Comparison of ENCODE assay signal across 8 mouse cellular contexts in the genomic region with DNA sequence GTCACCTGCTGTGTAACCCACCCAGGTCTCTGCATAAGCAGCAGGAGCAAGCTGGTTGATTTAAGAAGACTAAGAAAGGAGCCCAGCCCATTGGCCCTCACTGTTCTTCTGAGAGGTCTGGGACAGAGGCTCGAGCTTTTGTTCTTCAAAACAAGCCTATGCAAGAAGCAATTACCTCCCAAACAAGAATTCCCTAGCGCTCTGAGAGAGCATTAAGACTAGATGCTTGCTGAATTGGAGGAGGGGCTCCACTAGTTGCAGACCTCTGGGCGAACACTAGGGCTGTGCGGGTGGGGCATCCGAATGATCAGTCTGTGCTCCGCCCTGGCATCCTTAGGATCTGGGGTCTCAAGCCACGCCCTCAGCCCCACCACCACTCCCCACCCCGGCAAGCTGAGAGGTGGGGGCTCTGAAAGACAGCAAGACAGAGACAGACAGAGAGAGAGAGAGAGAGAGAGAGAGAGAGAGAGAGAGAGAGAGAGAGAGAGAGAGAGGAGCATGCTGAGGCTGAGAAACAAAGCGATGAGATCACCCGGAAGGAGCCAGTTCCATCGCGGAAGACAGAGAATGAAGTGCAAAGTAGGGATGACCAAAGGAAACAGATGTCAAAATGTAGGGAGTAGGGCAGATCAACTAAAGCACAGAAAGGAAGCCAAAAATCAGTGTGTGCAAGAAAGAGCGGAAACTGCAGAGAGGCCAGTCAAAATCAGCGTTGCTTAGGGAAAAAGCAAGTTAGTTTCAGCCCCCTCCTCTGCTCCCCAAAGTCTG. TPM values are rescaled to one million over a fixed set of nuclear protein-coding genes. Genes with fewer than 3 reads are reported as not detected.
A peak's percentile ranks its signal among the peaks of the same experiment; 100 is the strongest.
DNase-seq lines count a peak whose midpoint lies in the region; ATAC-seq lines count a peak whose summit lies in the region.

No protein-coding gene starts in this region.

- ATAC-seq in kidney, embryonic 15.5 days (replicated peaks; ENCODE audit: low FRiP score) = peak; percentile 95
- ATAC-seq in heart, embryonic 12.5 days (ENCODE audit: insufficient number of reproducible peaks, low FRiP score) = peak; percentile 87
- no peak for ATAC-seq in limb, embryonic 15.5 days (ENCODE audit: insufficient number of reproducible peaks, low FRiP score, low TSS enrichment, low read depth)
- peak; percentile 88 for ATAC-seq in neural tube, embryonic 13.5 days (ENCODE audit: low read depth)

- peak overlapping the region; percentile 61 for H3K4me2 ChIP-seq in kidney, embryonic 15.5 days
- H3K4me2 ChIP-seq in heart, embryonic 12.5 days = peak overlapping the region; percentile 69
- H3K4me2 ChIP-seq in limb, embryonic 15.5 days = peak overlapping the region; percentile 45
- H3K4me2 ChIP-seq in neural tube, embryonic 13.5 days = peak overlapping the region; percentile 56

- H3K27ac ChIP-seq in kidney, embryonic 15.5 days = peak overlapping the region; percentile 62; the same call in 1 of the 2 replicates
- H3K27ac ChIP-seq in heart, embryonic 12.5 days (ENCODE audit: poor library complexity, severe bottlenecking) = peak overlapping the region; percentile 67
- H3K27ac ChIP-seq in limb, embryonic 15.5 days = no peak overlapping the region
- peak overlapping the region; percentile 67 for H3K27ac ChIP-seq in neural tube, embryonic 13.5 days (replicated peaks)

- no peaks in the 10 kb centered on the region; the same call in 1 of the 2 replicates for H3K27me3 ChIP-seq in kidney, embryonic 15.5 days
- H3K27me3 ChIP-seq in heart, embryonic 12.5 days (replicated peaks) = no peaks in the 10 kb centered on the region
- H3K27me3 ChIP-seq in limb, embryonic 15.5 days = no peaks in the 10 kb centered on the region
- H3K27me3 ChIP-seq in neural tube, embryonic 13.5 days = no peaks in the 10 kb centered on the region

- no peaks in the 10 kb centered on the region for H3K9me3 ChIP-seq in kidney, embryonic 15.5 days (replicated peaks)
- H3K9me3 ChIP-seq in heart, embryonic 12.5 days (replicated peaks) = no peaks in the 10 kb centered on the region
- no peaks in the 10 kb centered on the region for H3K9me3 ChIP-seq in limb, embryonic 15.5 days
- H3K9me3 ChIP-seq in neural tube, embryonic 13.5 days = no peaks in the 10 kb centered on the region

- peaks cover 9% of the 10 kb centered on the region for H3K4me1 ChIP-seq in kidney, embryonic 15.5 days
- peaks cover 26% of the 10 kb centered on the region for H3K4me1 ChIP-seq in heart, embryonic 12.5 days (replicated peaks)
- H3K4me1 ChIP-seq in limb, embryonic 15.5 days = peaks cover 13% of the 10 kb centered on the region
- H3K4me1 ChIP-seq in neural tube, embryonic 13.5 days (replicated peaks) = peaks cover 64% of the 10 kb centered on the region

- peak overlapping the region; percentile 31; the same call in 1 of the 2 replicates for H3K9ac ChIP-seq in kidney, embryonic 15.5 days
- peak overlapping the region; percentile 54 for H3K9ac ChIP-seq in heart, embryonic 12.5 days
- no peak overlapping the region for H3K9ac ChIP-seq in limb, embryonic 15.5 days
- peak overlapping the region; percentile 66 for H3K9ac ChIP-seq in neural tube, embryonic 13.5 days

- DNase-seq in kidney, adult 8-10 months = no peak
- DNase-seq in cerebellum, postnatal 25 days = peak; percentile 34 to 40
- DNase-seq in layer of hippocampus, adult 8-10 months (ENCODE audit: low spot score in 2 of 2) = no peak
- no peak for DNase-seq in c-Kit-positive CD71-positive TER-119-positive erythroid progenitor cells, embryonic 14.5 days (ENCODE audit: low spot score)

- peak overlapping the region; percentile 38 for H3K4me3 ChIP-seq in kidney, embryonic 15.5 days (replicated peaks)
- peak overlapping the region; percentile 47 for H3K4me3 ChIP-seq in heart, embryonic 12.5 days
- H3K4me3 ChIP-seq in limb, embryonic 15.5 days = peak overlapping the region; percentile 33
- H3K4me3 ChIP-seq in neural tube, embryonic 13.5 days = peak overlapping the region; percentile 31

- no peaks in the 10 kb centered on the region for H3K36me3 ChIP-seq in kidney, embryonic 15.5 days
- H3K36me3 ChIP-seq in heart, embryonic 12.5 days = no peaks in the 10 kb centered on the region
- H3K36me3 ChIP-seq in limb, embryonic 15.5 days = no peaks in the 10 kb centered on the region
- H3K36me3 ChIP-seq in neural tube, embryonic 13.5 days = no peaks in the 10 kb centered on the region

- 4% methylated on average over 14 of the region's 14 CpGs for WGBS in kidney, embryonic 15.5 days
- WGBS in heart, embryonic 12.5 days = 3% methylated on average over 14 of the region's 14 CpGs
- 3% methylated on average over 14 of the region's 14 CpGs for WGBS in limb, embryonic 15.5 days
- WGBS in neural tube, embryonic 13.5 days = under 1% methylated on average over 14 of the region's 14 CpGs

RNA-seq across cellular contexts. Expression of gene Gap43, which starts 34.3 kb away (rescaled TPM):
- 17.0 and 35.6 TPM in 2 replicates for polyA plus RNA-seq in kidney, embryonic 15.5 days (2015; fragmentation: Nextera tagmentation; extraction: Ambion mirVana)
- polyA plus RNA-seq in heart, embryonic 12.5 days (2016; fragmentation: Nextera tagmentation; extraction: Ambion mirVana) = 24.3 and 24.8 TPM in 2 replicates
- polyA plus RNA-seq in limb, embryonic 15.5 days (2015; fragmentation: Nextera tagmentation; extraction: Ambion mirVana) = 44.5 and 47.9 TPM in 2 replicates
- 1,023 and 1,039 TPM in 2 replicates for polyA plus RNA-seq in neural tube, embryonic 13.5 days (2015; fragmentation: Nextera tagmentation; extraction: Ambion mirVana)
- total RNA-seq in layer of hippocampus, adult 8-10 months (2022) = 100 to 1,000 TPM; 176 to 210 (median 200) TPM

Comparison
In these comparisons a context has a peak if more than half of its experiments do, and no peak if none do; other contexts are left out.
1. DNase-seq: peak in cerebellum, postnatal 25 days (2 of 2); none in kidney, adult 8-10 months (0 of 2), layer of hippocampus, adult 8-10 months (0 of 2) and c-Kit-positive CD71-positive TER-119-positive erythroid progenitor cells, embryonic 14.5 days (single experiment).
2. RNA of gene Gap43, which starts 34.3 kb away (polyA plus RNA-seq): 1,023 to 1,039 TPM in neural tube, embryonic 13.5 days; 44.5 to 47.9 TPM in limb, embryonic 15.5 days, 17.0 to 35.6 TPM in kidney, embryonic 15.5 days and 24.3 to 24.8 TPM in heart, embryonic 12.5 days; every median in the first group is over 10 times any median in the second.
3. Peak in every context shown above with its lines, with median percentiles within 50 percentile points of each other: H3K4me2 ChIP-seq and H3K4me3 ChIP-seq.